Mouse (Mus musculus): ENCODE data around the gene Acvr1c.

DNA sequence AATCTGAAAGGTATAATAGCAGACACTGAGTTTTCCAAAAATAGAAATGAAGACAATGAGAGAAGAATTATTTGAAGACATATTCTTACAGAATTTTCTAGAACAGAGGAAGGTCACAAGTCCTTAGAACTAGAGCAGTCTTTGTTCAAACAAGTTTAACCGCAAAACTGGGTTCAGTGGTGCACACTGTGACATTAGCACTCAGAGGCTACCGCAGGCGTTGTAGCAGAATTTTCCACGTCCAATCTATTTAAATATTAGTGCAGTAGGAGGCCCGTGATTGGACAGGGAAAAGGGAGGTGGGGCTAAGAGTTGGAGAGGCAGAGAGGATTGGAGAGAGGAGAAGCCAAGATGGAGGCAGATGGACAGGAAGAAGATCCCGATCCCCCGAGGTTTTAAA is 81.2 kb downstream of the Acvr1c start:
- TF ChIP-seq POLR2A (IDR thresholded peaks at IDR 0.05; ENCODE audit: insufficient read depth, low read length) (no peak), CTCF (IDR thresholded peaks at IDR 0.05; ENCODE audit: low read depth, low read length) (no peak), EP300 (IDR thresholded peaks at IDR 0.05; ENCODE audit: insufficient read depth, low read depth, low read length) (no peak)

Measured in ES-Bruce4 (cell line).